Mouse (Mus musculus) bone marrow, adult 2 months (tissue): ENCODE data around the gene Uck1. TPM values are rescaled to one million over a fixed set of nuclear protein-coding genes. Genes with fewer than 3 reads are reported as not detected.

Source experiments
- H3K27ac ChIP-seq: fragments of 200-500 bp; 2 replicates; pipeline ENCODE4 v1.5.1; 2012; ENCODE audit warnings: low read depth, mild to moderate bottlenecking, control low read depth, inconsistent platforms, low read length; ENCODE audit not compliant: control insufficient read depth, poor library complexity, insufficient read depth
- H3K4me1 ChIP-seq: fragments of 200-500 bp; 2 replicates; pipeline ENCODE4 v1.6.1; 2011; ENCODE audit warnings: low read length; ENCODE audit not compliant: control insufficient read depth, insufficient read depth
- H3K4me3 ChIP-seq: fragments of 200-500 bp; replicated peaks from 2 replicates; pipeline ENCODE3; 2011; ENCODE audit warnings: mild to moderate bottlenecking, low read depth, low read length, control low read depth; ENCODE audit not compliant: control insufficient read depth
- CTCF ChIP-seq: fragments of 200-500 bp; IDR thresholded peaks from 2 replicates; pipeline ENCODE4 v1.5.1; 2011; ENCODE audit warnings: low read length, control low read depth; ENCODE audit not compliant: control insufficient read depth, insufficient read depth
- POLR2A ChIP-seq: fragments of 200-500 bp; IDR thresholded peaks from 2 replicates; pipeline ENCODE4 v1.6.1; 2011; ENCODE audit warnings: low read depth, mild to moderate bottlenecking, control low read depth, low read length, borderline replicate concordance; ENCODE audit not compliant: control insufficient read depth
- WGBS: fragments of 180-500 bp; shearing (Covaris S2); methylation state at CpG from one replicate; pipeline ENCODE4 v1.1.7; 2018; 5-methylcytosine and 5-hydroxymethylcytosine counted together
- polyA plus RNA-seq: library from polyadenylated mRNA; stranded (reverse); fragments of >200 nt; gene quantifications from 2 replicates; pipeline ENCODE4 v1.2.4, GENCODE M21; 2011; ENCODE audit warnings: low replicate concordance; ENCODE audit not compliant: missing spikeins, insufficient read depth, insufficient read length

The Uck1 gene
- polyA plus RNA-seq, result 11.9 and 19.6 TPM in 2 replicates

GRCm38 (mm10) chr2:32259657-32260417, at the start of gene Uck1:
Gene Uck1 (minus strand): TSS chr2:32260159.
- H3K4me1 ChIP-seq, result peaks cover 5% of the 10 kb centered on the region; the same call in 1 of the 2 replicates

GRCm38 (mm10) chr2:32308870-32309568, 49.1 kb upstream of the Uck1 start:
- 86% methylated on average over 16 of the region's 16 CpGs for WGBS
- H3K4me1 ChIP-seq, result peaks cover 6% of the 10 kb centered on the region; the same call in 1 of the 2 replicates
- H3K27ac ChIP-seq, result no peak overlapping the region
- TF ChIP-seq POLR2A (no peak), CTCF (no peak)
- no peak overlapping the region for H3K4me3 ChIP-seq

More at GRCm38 (mm10) chr2:32259657-32260417, at the start of gene Uck1:
- Histone ChIP-seq H3K27ac (peak within 1 kb of the TSS; percentile 73; the same call in 1 of the 2 replicates), H3K4me3 (peak within 1 kb of the TSS; percentile 79)
- no peak; the same call in 1 of the 2 replicates for TF ChIP-seq CTCF
- peak; percentile 91; the same call in 1 of the 2 replicates for TF ChIP-seq POLR2A
- under 1% methylated on average over 59 of the region's 59 CpGs for WGBS

DNA sequence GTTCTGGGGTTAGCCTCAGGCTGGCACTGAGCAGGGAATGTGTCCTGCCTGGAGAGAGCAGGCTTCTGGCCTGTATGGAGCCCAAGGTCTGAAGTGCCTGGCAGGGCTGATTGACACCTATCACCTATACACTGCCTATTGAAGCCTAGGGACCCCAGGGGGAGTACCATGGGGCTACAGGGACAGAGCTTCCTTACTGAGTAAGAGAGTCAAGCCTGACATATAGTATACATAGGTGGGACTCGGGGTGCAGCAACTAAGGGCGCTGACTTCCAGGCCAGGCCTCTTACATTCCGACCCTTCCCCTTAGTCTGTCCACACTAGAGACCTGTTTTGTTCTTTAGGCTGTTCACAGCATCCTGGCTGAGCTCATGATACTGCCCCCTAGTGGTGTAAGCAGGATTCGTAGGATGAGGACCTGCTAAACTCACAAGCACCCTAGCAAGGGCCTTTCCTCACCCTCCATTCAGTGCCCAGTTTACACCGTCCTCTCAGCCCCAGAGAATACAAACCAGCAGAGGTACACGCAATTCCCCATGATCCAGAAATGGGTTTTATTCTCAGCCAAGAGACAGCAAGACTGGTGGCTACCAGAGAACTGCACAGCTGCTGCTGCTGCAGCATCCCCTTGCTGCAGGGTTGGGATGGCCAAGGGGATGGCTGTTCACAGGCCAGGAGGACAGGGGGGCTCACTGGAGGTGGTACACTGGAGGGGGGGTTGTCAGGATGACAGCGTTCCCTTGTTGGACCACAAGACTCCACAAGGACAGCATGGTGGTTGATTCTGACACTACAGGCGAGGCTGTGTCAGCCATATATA, 48.2 kb upstream of the Uck1 start:
- WGBS, result 64% methylated on average over 8 of the region's 8 CpGs
- TF ChIP-seq POLR2A (no peak), CTCF (peak; percentile 75)
- Histone ChIP-seq H3K4me3 (no peak overlapping the region), H3K4me1 (peaks cover 6% of the 10 kb centered on the region; the same call in 1 of the 2 replicates), H3K27ac (no peak overlapping the region)

DNA sequence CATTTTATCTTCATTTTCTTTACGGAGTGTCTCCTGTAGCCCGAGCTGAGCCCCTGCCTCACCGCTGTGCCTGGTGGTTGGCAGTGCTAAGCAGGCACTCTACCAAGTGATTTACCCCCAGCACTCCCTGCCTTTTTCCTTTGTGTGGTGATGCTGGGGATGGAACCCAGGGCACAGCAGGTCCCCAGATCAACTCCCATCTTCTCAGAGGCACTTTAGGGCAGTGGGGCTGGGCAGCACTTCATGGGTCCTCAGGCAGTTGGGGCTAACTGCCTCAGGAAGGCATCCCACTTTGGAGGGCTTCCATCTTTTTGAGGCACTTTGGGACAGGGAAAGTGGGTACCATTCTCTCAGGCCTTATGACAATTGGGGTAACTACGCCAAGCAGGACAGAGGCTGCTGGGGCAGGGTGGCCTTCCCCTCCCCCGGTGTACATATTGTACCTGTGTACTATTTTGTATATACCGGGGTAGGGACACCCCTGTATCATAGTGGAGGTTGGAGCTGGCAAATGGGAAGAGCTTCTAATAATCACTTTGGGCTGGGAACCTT, 47.4 kb upstream of the Uck1 start:
- no peak overlapping the region for H3K4me3 ChIP-seq
- 87% methylated on average over 6 of the region's 6 CpGs for WGBS
- TF ChIP-seq POLR2A (no peak), CTCF (no peak)
- peaks cover 6% of the 10 kb centered on the region; the same call in 1 of the 2 replicates for H3K4me1 ChIP-seq
- no peak overlapping the region for H3K27ac ChIP-seq

- 90% methylated on average over 9 of the region's 9 CpGs for WGBS
- H3K4me3 ChIP-seq, result no peak overlapping the region
- no peak overlapping the region for H3K27ac ChIP-seq
- H3K4me1 ChIP-seq, result peaks cover 4% of the 10 kb centered on the region; the same call in 1 of the 2 replicates
- TF ChIP-seq POLR2A (no peak), CTCF (no peak)
Measured at GRCm38 (mm10) chr2:32306176-32306575, 46.2 kb upstream of the Uck1 start.

DNA sequence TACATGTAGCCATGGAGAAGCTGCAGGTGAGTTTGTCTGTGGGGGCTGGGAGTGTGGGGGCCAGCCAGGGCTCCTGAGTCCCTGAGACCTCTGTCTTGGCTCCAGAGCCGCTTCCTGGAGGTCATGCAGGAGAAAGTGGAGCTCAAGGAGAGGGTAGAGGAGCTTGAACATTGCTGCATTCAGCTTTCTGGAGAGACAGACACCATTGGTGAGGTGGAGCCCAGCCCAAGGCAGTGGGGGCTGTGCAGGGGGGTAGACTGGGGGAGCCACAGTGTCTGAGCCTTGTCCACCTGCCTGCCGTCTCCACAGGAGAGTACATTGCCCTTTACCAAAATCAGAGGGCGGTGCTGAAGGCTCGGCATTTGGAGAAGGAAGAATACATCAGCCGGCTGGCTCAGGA, 45.7 kb upstream of the Uck1 start:
- Histone ChIP-seq H3K4me1 (peaks cover 4% of the 10 kb centered on the region; the same call in 1 of the 2 replicates), H3K4me3 (no peak overlapping the region), H3K27ac (no peak overlapping the region)
- TF ChIP-seq POLR2A (no peak), CTCF (no peak)
- 90% methylated on average over 5 of the region's 5 CpGs for WGBS

DNA sequence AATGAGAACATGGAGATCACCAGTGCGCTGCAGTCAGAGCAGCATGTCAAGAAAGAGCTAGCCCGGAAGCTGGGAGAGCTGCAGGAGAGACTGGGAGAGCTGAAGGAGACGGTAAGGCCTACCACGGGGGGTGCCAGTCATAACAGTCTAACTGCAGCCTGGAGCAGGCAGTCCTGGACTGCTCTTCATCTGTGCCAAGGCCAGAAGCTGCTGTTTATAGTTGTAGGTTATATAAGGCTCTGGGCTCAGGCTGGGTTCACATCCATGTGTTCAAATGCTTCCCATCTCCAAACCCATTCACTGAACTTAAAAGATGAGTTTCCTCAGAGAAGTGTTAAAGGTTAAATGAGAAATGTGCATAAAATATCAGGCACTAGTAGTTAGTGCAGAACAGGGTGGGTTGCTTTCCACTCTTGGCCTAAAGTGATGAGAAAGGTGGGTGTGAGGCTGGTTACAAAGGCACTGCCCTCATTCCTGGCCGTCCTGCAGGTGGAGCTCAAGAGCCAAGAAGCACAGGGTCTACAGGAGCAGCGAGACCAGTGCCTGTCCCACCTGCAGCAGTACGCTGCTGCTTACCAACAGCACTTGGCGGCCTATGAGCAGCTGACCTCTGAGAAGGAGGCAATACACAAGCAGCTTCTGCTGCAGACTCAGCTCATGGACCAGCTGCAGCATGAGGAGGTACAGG, 44.3 kb upstream of the Uck1 start:
- 67% methylated on average over 8 of the region's 8 CpGs for WGBS
- TF ChIP-seq CTCF, result peak; percentile 81
- TF ChIP-seq POLR2A, result no peak
- H3K27ac ChIP-seq, result no peak overlapping the region
- H3K4me3 ChIP-seq, result no peak overlapping the region
- H3K4me1 ChIP-seq, result no peaks in the 10 kb centered on the region
